Mouse (Mus musculus) layer of hippocampus, adult 9-11 months (tissue): ENCODE results near the gene Trio.
"Not testable (repeated sequence)": the region's sequence is repeated elsewhere in the genome, so short reads cannot be mapped to it uniquely, and the experiment has no call there.

Source experiments
- DNase-seq: peaks from one replicate; pipeline ENCODE4 v3.0.0; 2022

Trio gene

DNA sequence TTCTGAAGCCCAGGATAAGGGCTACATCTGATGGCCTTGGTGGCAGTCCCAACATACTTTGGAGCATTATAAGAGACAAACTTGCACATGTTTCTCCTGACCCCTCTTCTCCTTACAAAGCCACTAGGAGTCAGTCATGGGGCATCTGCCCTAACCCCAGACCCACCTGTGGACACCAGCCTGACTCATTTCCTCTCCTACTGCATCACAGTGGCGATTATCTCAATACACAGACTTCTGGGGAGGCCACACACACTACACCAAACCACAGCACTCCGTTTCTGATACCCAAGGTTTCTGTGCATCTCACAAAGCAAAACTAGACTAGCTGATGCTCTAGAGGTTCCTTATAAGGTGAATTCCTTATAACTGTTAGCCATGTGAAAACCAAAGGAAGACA lies 153.4 kb downstream of the Trio start:
- no peak for DNase-seq

- DNase-seq = no peak
Measured at GRCm38 (mm10) chr15:27871708-27872107, 153.9 kb downstream of the Trio start.

GRCm38 (mm10) chr15:27871260-27871659 lies 154.4 kb downstream of the Trio start:
- DNase-seq = no peak

DNA sequence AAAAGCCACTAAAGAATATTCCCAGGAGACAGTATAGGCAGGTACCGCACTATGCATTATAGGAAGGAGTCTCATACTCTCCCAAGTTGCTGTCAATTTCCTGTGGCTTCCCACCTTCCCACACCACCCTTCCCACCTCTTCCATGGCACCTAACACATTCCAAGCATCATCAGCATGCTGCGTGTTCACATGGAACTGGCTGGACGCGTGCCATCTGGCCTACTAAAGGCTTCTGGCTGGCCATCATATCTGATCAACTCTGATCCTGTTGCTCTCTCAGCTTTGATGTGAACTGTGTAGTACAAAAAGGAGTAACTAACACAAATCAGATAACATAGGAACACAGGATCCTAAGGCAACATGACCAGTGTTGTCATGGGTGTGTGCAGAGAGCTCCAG lies 156.6 kb downstream of the Trio start:
- DNase-seq = no peak

DNA sequence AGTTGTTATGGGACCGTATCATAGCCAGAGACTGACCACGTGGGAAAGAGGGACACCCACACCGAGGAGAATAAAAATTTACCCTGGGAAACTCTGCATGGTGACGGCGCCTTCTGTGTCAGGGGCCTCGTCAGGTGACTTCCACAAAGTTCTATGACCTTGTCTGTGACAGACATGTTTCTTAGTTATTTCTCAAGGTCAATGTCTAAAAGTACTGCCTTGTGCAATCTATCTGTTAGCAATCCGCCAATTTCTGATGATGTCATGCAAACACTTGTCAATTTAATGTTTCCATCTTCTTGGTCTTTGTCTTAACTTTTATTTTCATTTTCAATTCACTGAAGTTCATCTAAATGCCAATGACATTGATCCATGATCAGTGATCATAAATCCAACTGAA lies 157.8 kb downstream of the Trio start:
- no peak for DNase-seq

DNA sequence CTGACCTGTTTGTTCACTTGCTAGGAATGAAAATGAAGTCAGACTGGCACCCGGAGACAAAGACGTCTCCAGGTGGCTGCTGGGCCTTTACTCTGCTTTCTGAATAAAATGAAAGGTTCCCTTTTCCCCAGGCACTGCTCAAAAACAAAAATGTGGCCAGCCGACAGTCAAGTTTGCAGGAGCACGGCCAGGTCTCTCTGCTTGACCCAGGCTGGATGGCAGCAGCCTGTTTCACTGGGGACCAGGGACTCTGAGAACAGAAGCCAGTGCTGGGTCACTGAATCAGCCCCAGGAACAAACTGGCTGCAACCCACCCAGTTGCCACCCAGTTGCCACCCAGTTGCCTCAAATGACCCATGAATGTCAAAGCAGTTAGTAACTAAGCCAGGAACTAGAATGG lies 159.2 kb downstream of the Trio start:
- no peak for DNase-seq

GRCm38 (mm10) chr15:27866053-27866452 lies 159.6 kb downstream of the Trio start:
- DNase-seq = no peak

DNA sequence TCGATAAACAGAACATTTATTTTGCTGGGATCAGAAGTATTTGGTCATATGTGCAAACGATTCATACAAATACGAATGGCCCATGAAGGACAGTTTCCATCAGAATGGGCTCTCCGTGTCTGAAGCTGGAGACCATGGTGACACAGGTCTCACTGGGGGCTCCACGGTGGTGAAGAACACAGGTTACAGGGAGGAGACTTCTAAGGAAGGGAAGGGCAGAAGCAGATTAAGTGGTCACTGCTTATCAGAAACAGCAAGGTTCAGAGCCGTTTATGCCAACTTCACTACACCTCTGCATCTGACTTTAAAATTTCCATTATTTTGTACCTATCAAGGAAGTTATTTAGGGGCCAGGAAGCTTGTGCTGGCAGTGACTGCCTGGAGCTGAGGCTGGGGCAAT lies 161.3 kb downstream of the Trio start:
- no peak for DNase-seq

GRCm38 (mm10) chr15:27862949-27863348 lies 162.7 kb downstream of the Trio start:
- no peak for DNase-seq

DNA sequence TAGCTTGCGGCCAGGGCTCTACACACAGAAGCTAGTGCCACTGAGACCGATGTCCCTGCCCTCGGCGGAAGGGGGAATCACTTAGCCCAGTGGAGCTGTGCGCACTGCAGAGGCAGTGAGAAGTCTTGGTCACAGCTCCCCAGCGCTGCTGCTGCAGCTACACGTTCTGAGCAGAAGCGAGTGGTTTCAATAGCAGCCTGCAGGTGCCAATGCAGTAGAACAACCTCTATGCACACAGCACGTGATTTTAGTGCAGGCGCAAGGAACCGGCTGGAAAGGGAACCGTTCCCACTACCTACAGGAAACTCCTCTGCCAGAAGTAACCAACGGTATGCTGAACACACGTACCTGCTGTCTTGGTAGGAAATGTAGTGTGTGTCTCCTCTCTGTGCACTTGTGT lies 165.2 kb downstream of the Trio start:
- no peak for DNase-seq

DNA sequence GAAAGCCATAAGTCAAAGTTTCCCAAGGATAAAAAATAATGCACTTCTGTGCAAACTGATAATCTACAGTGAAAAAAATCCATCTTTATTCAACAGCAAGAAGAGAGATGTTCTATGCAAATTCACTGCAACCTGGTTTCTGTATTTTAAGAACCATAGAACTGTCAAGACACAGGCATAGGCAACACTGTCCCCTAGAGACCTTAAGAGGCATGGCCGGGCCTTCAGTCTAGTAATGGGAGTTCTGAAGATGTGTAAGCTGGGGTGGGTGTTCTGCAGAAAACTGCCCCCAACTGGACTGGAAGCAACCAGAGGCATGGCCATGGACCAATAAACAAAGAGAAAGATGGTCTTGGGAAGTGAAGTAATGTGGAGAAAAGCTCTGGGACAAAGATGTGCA lies 166.1 kb downstream of the Trio start:
- no peak for DNase-seq

- no peak for DNase-seq
Measured at GRCm38 (mm10) chr15:27859115-27859514, 166.5 kb downstream of the Trio start.

- DNase-seq = no peak
Measured at GRCm38 (mm10) chr15:27858179-27858819, 167.3 kb downstream of the Trio start.

- DNase-seq = no peak
Measured at GRCm38 (mm10) chr15:27857242-27857641, 168.4 kb downstream of the Trio start.

GRCm38 (mm10) chr15:27856050-27856787 lies 169.4 kb downstream of the Trio start:
- DNase-seq = no peak

- no peak for DNase-seq
Measured at GRCm38 (mm10) chr15:27851312-27851711, 174.3 kb downstream of the Trio start.

- no peak for DNase-seq
Measured at GRCm38 (mm10) chr15:27850904-27851303, 174.7 kb downstream of the Trio start.

DNA sequence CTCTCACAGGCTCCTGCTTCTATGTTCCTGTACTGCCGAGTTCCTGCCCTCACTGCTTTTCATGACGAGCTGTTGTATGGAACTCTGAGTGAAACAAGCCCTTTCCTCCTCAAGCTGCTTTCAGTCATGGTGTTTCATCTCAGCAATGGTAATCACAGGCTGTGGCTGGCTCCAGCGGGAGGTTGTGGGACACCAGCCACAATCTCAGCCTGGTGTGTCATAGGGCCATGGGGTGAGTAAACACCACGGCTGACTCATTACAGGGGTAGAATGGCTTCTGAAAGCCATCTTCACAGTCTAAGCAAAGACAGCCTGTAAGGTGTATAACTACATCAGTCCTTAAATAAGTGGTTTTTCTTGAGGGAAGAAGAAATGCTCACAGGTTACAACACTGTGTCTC lies 175.7 kb downstream of the Trio start:
- DNase-seq = no peak

DNA sequence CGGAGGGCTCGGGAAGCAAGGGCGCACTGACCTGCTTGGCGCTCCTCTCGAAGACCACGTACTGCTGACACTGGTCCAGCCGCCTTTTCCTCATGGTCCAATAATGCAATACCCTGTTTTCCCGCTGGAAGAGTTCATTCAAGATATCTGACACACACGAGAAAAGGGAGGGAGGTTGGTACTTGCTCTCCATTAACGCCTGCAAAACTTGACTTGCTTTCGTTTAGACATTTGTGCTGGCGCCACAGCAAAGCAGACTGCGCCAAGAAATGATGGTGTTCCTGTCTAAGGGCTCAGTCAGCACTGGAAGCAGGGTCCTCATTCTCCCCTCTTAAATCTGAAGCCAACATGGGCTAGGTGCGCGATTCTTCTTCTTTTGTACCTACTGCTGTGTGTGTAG lies 184.0 kb downstream of the Trio start:
- DNase-seq = no peak

- DNase-seq = no peak
Measured at GRCm38 (mm10) chr15:27840579-27840978, 185.1 kb downstream of the Trio start.

GRCm38 (mm10) chr15:27840125-27840524 lies 185.5 kb downstream of the Trio start:
- no peak for DNase-seq

- DNase-seq = peak; percentile 81
Measured at GRCm38 (mm10) chr15:27831646-27832045, 194.0 kb downstream of the Trio start.

- DNase-seq = not testable (repeated sequence)
Measured at GRCm38 (mm10) chr15:27827871-27828270, 197.8 kb downstream of the Trio start.

DNA sequence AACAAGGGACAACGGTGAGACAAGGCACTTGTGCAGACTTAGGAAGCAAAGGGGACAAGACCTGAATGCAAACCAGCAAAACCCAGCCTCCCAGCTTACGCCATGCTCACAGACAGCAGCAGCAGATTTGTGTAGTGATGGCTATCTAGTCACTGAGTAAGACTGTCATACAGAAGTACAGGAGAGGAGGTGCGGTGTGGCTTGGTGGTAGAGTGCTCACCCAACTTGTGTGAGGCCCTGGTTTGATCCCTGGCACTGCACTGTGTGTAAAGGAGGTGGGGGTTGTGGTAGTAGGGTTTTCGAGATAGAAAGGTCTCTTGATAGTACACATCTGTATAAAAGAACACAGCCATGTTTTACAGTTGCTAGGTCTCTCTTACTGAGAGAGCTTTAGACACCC lies 198.8 kb downstream of the Trio start:
- DNase-seq = no peak
